Mouse (Mus musculus): ENCODE data around the gene Depdc5. TPM values are rescaled to one million over a fixed set of nuclear protein-coding genes. Genes with fewer than 3 reads are reported as not detected.

Depdc5 gene
- polyA plus RNA-seq, 1 experiment from 2014 or later: 24.1 TPM

GRCm38 (mm10) chr5:32997686-32998085 lies 134.2 kb downstream of the Depdc5 start:
- ChIA-PET CTCF (interaction anchor here (0.9 kb wide), 1 partner anchor 13 kb away, joined by 3 read pairs; no protein-coding TSS in a partner anchor), POLR2A (interaction anchor here (1.0 kb wide), 1 partner anchor 28 kb away, joined by 3 read pairs; no protein-coding TSS in a partner anchor)
- ATAC-seq (no peak), DNase-seq (ENCODE audit: low read depth, low spot score) (no peak)
- in situ Hi-C loops (cut with MboI; ENCODE audit: low pct_unique_long_range_greater_than_20kb): no loop called here
- H3K27me3 ChIP-seq: no peaks in the 10 kb centered on the region
- TF ChIP-seq CTCF (IDR thresholded peaks at IDR 0.05): no peak

GRCm38 (mm10) chr5:32998783-32999182 lies 135.3 kb downstream of the Depdc5 start:
- ATAC-seq: no peak
- H3K27me3 ChIP-seq: no peaks in the 10 kb centered on the region
- ChIA-PET POLR2A (no interaction called here), CTCF (interaction anchor here (1.2 kb wide), 1 partner anchor 34 kb away, joined by 3 read pairs; no protein-coding TSS in a partner anchor)
- DNase-seq (ENCODE audit: low read depth, low spot score): no peak
- no peak for TF ChIP-seq CTCF (IDR thresholded peaks at IDR 0.05)
- in situ Hi-C loops (cut with MboI; ENCODE audit: low pct_unique_long_range_greater_than_20kb): no loop called here

- H3K27me3 ChIP-seq: no peaks in the 10 kb centered on the region
- in situ Hi-C loops (cut with MboI; ENCODE audit: low pct_unique_long_range_greater_than_20kb): no loop called here
- ATAC-seq: no peak
- DNase-seq (ENCODE audit: low read depth, low spot score): no peak
- POLR2A ChIA-PET: interaction anchor here (0.9 kb wide), 1 partner anchor 14 kb away, joined by 3 read pairs; no protein-coding TSS in a partner anchor
- TF ChIP-seq CTCF (IDR thresholded peaks at IDR 0.05): no peak
- CTCF ChIA-PET: no interaction called here
These were observed 137.6 kb downstream of the Depdc5 start for GRCm38 (mm10) chr5:33001111-33001510.

GRCm38 (mm10) chr5:33002781-33003180 lies 139.3 kb downstream of the Depdc5 start:
- DNase-seq (ENCODE audit: low read depth, low spot score) (no peak), ATAC-seq (peak; percentile 28)
- TF ChIP-seq CTCF (IDR thresholded peaks at IDR 0.05): no peak
- ChIA-PET CTCF (no interaction called here), POLR2A (no interaction called here)
- H3K27me3 ChIP-seq: no peaks in the 10 kb centered on the region
- in situ Hi-C loops (cut with MboI; ENCODE audit: low pct_unique_long_range_greater_than_20kb): no loop called here

- ChIA-PET POLR2A (no interaction called here), CTCF (no interaction called here)
- no peak for DNase-seq (ENCODE audit: low read depth, low spot score)
- ATAC-seq: no peak
- no peaks in the 10 kb centered on the region for H3K27me3 ChIP-seq
- TF ChIP-seq CTCF (IDR thresholded peaks at IDR 0.05): no peak
- in situ Hi-C loops (cut with MboI; ENCODE audit: low pct_unique_long_range_greater_than_20kb): no loop called here
These were observed 140.0 kb downstream of the Depdc5 start for GRCm38 (mm10) chr5:33003500-33003899.

GRCm38 (mm10) chr5:33004110-33004509 lies 140.6 kb downstream of the Depdc5 start:
- DNase-seq (ENCODE audit: low read depth, low spot score) (no peak), ATAC-seq (no peak)

GRCm38 (mm10) chr5:33005442-33006145 lies 142.1 kb downstream of the Depdc5 start:
- CTCF ChIA-PET: interaction anchor here (0.5 kb wide), 1 partner anchor 24 kb away, joined by 3 read pairs; no protein-coding TSS in a partner anchor
- POLR2A ChIA-PET: no interaction called here
- in situ Hi-C loops (cut with MboI; ENCODE audit: low pct_unique_long_range_greater_than_20kb): no loop called here
- TF ChIP-seq CTCF (IDR thresholded peaks at IDR 0.05): no peak
- DNase-seq (ENCODE audit: low read depth, low spot score) (no peak), ATAC-seq (no peak)
- no peaks in the 10 kb centered on the region for H3K27me3 ChIP-seq

More at GRCm38 (mm10) chr5:33004110-33004509, 140.6 kb downstream of the Depdc5 start:
- in situ Hi-C loops (cut with MboI; ENCODE audit: low pct_unique_long_range_greater_than_20kb): no loop called here
- H3K27me3 ChIP-seq: no peaks in the 10 kb centered on the region
- TF ChIP-seq CTCF (IDR thresholded peaks at IDR 0.05): no peak
- CTCF ChIA-PET: no interaction called here
- POLR2A ChIA-PET: no interaction called here

- ChIA-PET POLR2A (interaction anchor here (1.0 kb wide), 1 partner anchor 13 kb away, joined by 3 read pairs; no protein-coding TSS in a partner anchor), CTCF (no interaction called here)
- no peak for TF ChIP-seq CTCF (IDR thresholded peaks at IDR 0.05)
- in situ Hi-C loops (cut with MboI; ENCODE audit: low pct_unique_long_range_greater_than_20kb): no loop called here
- H3K27me3 ChIP-seq: no peaks in the 10 kb centered on the region
- no peak for DNase-seq (ENCODE audit: low read depth, low spot score)
- ATAC-seq: no peak
These were observed 143.2 kb downstream of the Depdc5 start for GRCm38 (mm10) chr5:33006670-33007069.

GRCm38 (mm10) chr5:33007371-33007770 lies 143.9 kb downstream of the Depdc5 start:
- no peak for ATAC-seq
- ChIA-PET CTCF (interaction anchor here (5.6 kb wide), 1 partner anchor 14 kb away, joined by 26 read pairs; no protein-coding TSS in a partner anchor), POLR2A (interaction anchor here (1.0 kb wide), 1 partner anchor 14 kb away, joined by 3 read pairs; no protein-coding TSS in a partner anchor)
- TF ChIP-seq CTCF (IDR thresholded peaks at IDR 0.05): no peak
- DNase-seq (ENCODE audit: low read depth, low spot score): no peak
- H3K27me3 ChIP-seq: no peaks in the 10 kb centered on the region
- in situ Hi-C loops (cut with MboI; ENCODE audit: low pct_unique_long_range_greater_than_20kb): no loop called here

GRCm38 (mm10) chr5:33009301-33009700 lies 145.8 kb downstream of the Depdc5 start:
- ChIA-PET POLR2A (no interaction called here), CTCF (interaction anchor here (1.2 to 5.6 kb wide), 2 partner anchors 12 to 15 kb away, joined by 3 to 26 read pairs; no protein-coding TSS in a partner anchor)
- no peak for TF ChIP-seq CTCF (IDR thresholded peaks at IDR 0.05)
- no peaks in the 10 kb centered on the region for H3K27me3 ChIP-seq
- no peak for ATAC-seq
- in situ Hi-C loops (cut with MboI; ENCODE audit: low pct_unique_long_range_greater_than_20kb): no loop called here
- no peak for DNase-seq (ENCODE audit: low read depth, low spot score)
